Comparison of ENCODE assay signal across 8 mouse cellular contexts in genomic region chr7:63321951-63322710, GRCm38 (mm10).
DNase-seq lines count a peak whose midpoint lies in the region; ATAC-seq lines count a peak whose summit lies in the region.

No protein-coding gene starts in this region.

- 0 out of 2 replicates have a peak, but pooled peaks cover 4% of the 10 kb centered on the region for H3K4me1 ChIP-seq in forebrain, embryonic 16.5 days (replicated peaks; ENCODE audit: control insufficient read depth, insufficient read depth, low read length)
- H3K4me1 ChIP-seq in midbrain, embryonic 14.5 days (ENCODE audit: control insufficient read depth, insufficient read depth, low read length), result no peaks in the 10 kb centered on the region

- no peak overlapping the region for H3K9ac ChIP-seq in forebrain, embryonic 16.5 days (replicated peaks; ENCODE audit: low read depth, low read length)
- no peak overlapping the region for H3K9ac ChIP-seq in midbrain, embryonic 14.5 days (replicated peaks; ENCODE audit: low read length)

- no peaks in the 10 kb centered on the region for H3K9me3 ChIP-seq in forebrain, embryonic 16.5 days (ENCODE audit: control insufficient read depth, low read length)
- no peaks in the 10 kb centered on the region for H3K9me3 ChIP-seq in midbrain, embryonic 14.5 days (ENCODE audit: control insufficient read depth, low read length)

- WGBS in forebrain, embryonic 16.5 days, result 28% methylated on average over 11 of the region's 11 CpGs
- WGBS in midbrain, embryonic 14.5 days, result 34% methylated on average over 11 of the region's 11 CpGs

- no peaks in the 10 kb centered on the region for H3K27me3 ChIP-seq in forebrain, embryonic 16.5 days (replicated peaks; ENCODE audit: control insufficient read depth, insufficient read depth, low read length)
- H3K27me3 ChIP-seq in midbrain, embryonic 14.5 days (ENCODE audit: control insufficient read depth, insufficient read depth, low read length), result no peaks in the 10 kb centered on the region

- no peak overlapping the region for H3K27ac ChIP-seq in forebrain, embryonic 16.5 days (ENCODE audit: low read length)
- no peak overlapping the region for H3K27ac ChIP-seq in midbrain, embryonic 14.5 days (replicated peaks; ENCODE audit: low read depth, low read length)

- DNase-seq in CD4-positive, CD25-positive, alpha-beta regulatory T cell, adult 2 months (ENCODE audit: low read depth, low spot score), result peak; percentile 2
- DNase-seq in 3T3-L1 (ENCODE audit: low read depth, low spot score), result peak; percentile 76
- peak; percentile 51 to 78 for DNase-seq in layer of hippocampus, adult 8-10 months (ENCODE audit: low spot score in 2 of 2)
- peak; percentile 91 for DNase-seq in midbrain, embryonic 14.5 days
- DNase-seq in testis, postnatal 10 days (ENCODE audit: low spot score), result no peak

- no peak overlapping the region for H3K4me2 ChIP-seq in forebrain, embryonic 16.5 days (ENCODE audit: low read length)
- H3K4me2 ChIP-seq in midbrain, embryonic 14.5 days (ENCODE audit: low read length), result no peak overlapping the region

- no peaks in the 10 kb centered on the region for H3K36me3 ChIP-seq in forebrain, embryonic 16.5 days (ENCODE audit: control insufficient read depth, insufficient read depth)
- no peaks in the 10 kb centered on the region for H3K36me3 ChIP-seq in midbrain, embryonic 14.5 days (ENCODE audit: control insufficient read depth, insufficient read depth, low read length)

- H3K4me3 ChIP-seq in forebrain, embryonic 16.5 days (replicated peaks; ENCODE audit: low read length), result no peak overlapping the region
- H3K4me3 ChIP-seq in midbrain, embryonic 14.5 days (replicated peaks; ENCODE audit: low read depth, low read length), result no peak overlapping the region

- ATAC-seq in CD4-positive, CD25-positive, alpha-beta regulatory T cell, adult 4 months, result no peak
- peak; percentile 63 for ATAC-seq in cerebellum, adult (ENCODE audit: insufficient number of reproducible peaks, low FRiP score, low TSS enrichment)
- peak; percentile 64 for ATAC-seq in forebrain, embryonic 16.5 days
- peak; percentile 42; the same call in 1 of the 2 replicates for ATAC-seq in midbrain, embryonic 14.5 days (ENCODE audit: low FRiP score, low TSS enrichment)
